Mouse (Mus musculus) ES-Bruce4 (cell line): ENCODE data around the gene Taar5.

ENCODE experiments used
- CTCF ChIP-seq: IDR thresholded peaks from one replicate; pipeline ENCODE4 v1.8.1; 2011; ENCODE audit warnings: low read depth, low read length
- EP300 ChIP-seq: IDR thresholded peaks from 2 replicates; pipeline ENCODE4 v1.6.1; 2011; ENCODE audit warnings: low read depth, low read length; ENCODE audit not compliant: insufficient read depth

DNA sequence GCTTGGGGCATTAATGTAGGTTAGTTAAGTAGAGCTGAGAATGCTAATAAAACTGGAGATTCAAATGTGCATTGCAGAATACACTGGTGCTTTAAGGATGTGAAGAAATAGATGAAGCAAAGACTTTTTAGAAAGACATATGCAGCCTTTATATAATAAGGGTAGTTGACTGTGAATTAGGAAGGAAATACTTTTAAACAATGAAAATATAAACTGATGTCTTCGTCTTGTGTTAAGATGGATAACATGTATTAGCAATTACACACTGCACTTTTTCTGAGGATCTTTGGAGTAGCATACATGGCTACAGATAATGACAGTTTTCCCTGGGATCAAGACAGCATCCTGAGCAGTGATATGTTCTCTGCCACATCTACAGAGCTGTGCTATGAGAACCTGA lies 29.1 kb downstream of the Taar5 start, which contains the start of gene Taar7b:
- no peak for TF ChIP-seq CTCF
- TF ChIP-seq EP300 = no peak
